Mouse (Mus musculus): ENCODE measurements around the gene Myh3. TPM values are rescaled to one million over a fixed set of nuclear protein-coding genes. Genes with fewer than 3 reads are reported as not detected.
A peak's percentile ranks its signal among the peaks of the same experiment; 100 is the strongest.

Gene Myh3
- polyA plus RNA-seq, 1 experiment = 0.09 TPM

- Histone ChIP-seq H3K27me3 (ENCODE audit: control insufficient read depth, insufficient read depth, low read length) (no peaks in the 10 kb centered on the region; the same call in 1 of the 2 replicates), H3K27ac (ENCODE audit: control insufficient read depth, insufficient read depth, low read depth, low read length) (no peak overlapping the region), H3K4me1 (ENCODE audit: control insufficient read depth, insufficient read depth, low read length) (peaks cover 6% of the 10 kb centered on the region), H3K4me3 (ENCODE audit: control insufficient read depth, low read depth, low read length) (no peak overlapping the region), H3K36me3 (ENCODE audit: control insufficient read depth, insufficient read depth, low read length) (no peaks in the 10 kb centered on the region)
- TF ChIP-seq CTCF (IDR thresholded peaks at IDR 0.05; ENCODE audit: control insufficient read depth, insufficient read depth, insufficient replicate concordance, low read depth, low read length) = no peak
These were observed 1.3 kb upstream of the Myh3 start for GRCm38 (mm10) chr11:67076781-67077180.

GRCm38 (mm10) chr11:67077435-67077834 lies 665 bp upstream of the Myh3 start:
- Histone ChIP-seq H3K4me1 (ENCODE audit: control insufficient read depth, insufficient read depth, low read length) (peaks cover 6% of the 10 kb centered on the region), H3K27me3 (ENCODE audit: control insufficient read depth, insufficient read depth, low read length) (no peaks in the 10 kb centered on the region; the same call in 1 of the 2 replicates), H3K27ac (ENCODE audit: control insufficient read depth, insufficient read depth, low read depth, low read length) (no peak overlapping the region), H3K36me3 (ENCODE audit: control insufficient read depth, insufficient read depth, low read length) (no peaks in the 10 kb centered on the region), H3K4me3 (ENCODE audit: control insufficient read depth, low read depth, low read length) (no peak overlapping the region)
- TF ChIP-seq POLR2A (IDR thresholded peaks at IDR 0.05; ENCODE audit: control insufficient read depth, low read depth, low read length) (no peak), CTCF (IDR thresholded peaks at IDR 0.05; ENCODE audit: control insufficient read depth, insufficient read depth, insufficient replicate concordance, low read depth, low read length) (no peak)

- Histone ChIP-seq H3K27me3 (ENCODE audit: control insufficient read depth, insufficient read depth, low read length) (no peaks in the 10 kb centered on the region; the same call in 1 of the 2 replicates), H3K4me3 (ENCODE audit: control insufficient read depth, low read depth, low read length) (no peak overlapping the region), H3K27ac (ENCODE audit: control insufficient read depth, insufficient read depth, low read depth, low read length) (no peak overlapping the region), H3K36me3 (ENCODE audit: control insufficient read depth, insufficient read depth, low read length) (no peaks in the 10 kb centered on the region), H3K4me1 (ENCODE audit: control insufficient read depth, insufficient read depth, low read length) (peaks cover 6% of the 10 kb centered on the region)
- no peak for TF ChIP-seq CTCF (IDR thresholded peaks at IDR 0.05; ENCODE audit: control insufficient read depth, insufficient read depth, insufficient replicate concordance, low read depth, low read length)
- no peak for TF ChIP-seq POLR2A (IDR thresholded peaks at IDR 0.05; ENCODE audit: control insufficient read depth, low read depth, low read length)
These were observed 788 bp downstream of the Myh3 start for GRCm38 (mm10) chr11:67078888-67079287.

- no peak overlapping the region for H3K27ac ChIP-seq (ENCODE audit: control insufficient read depth, insufficient read depth, low read depth, low read length)
- H3K27me3 ChIP-seq (ENCODE audit: control insufficient read depth, insufficient read depth, low read length) = no peaks in the 10 kb centered on the region; the same call in 1 of the 2 replicates
- no peak overlapping the region for H3K4me3 ChIP-seq (ENCODE audit: control insufficient read depth, low read depth, low read length)
- H3K4me1 ChIP-seq (ENCODE audit: control insufficient read depth, insufficient read depth, low read length) = peaks cover 6% of the 10 kb centered on the region
- TF ChIP-seq CTCF (IDR thresholded peaks at IDR 0.05; ENCODE audit: control insufficient read depth, insufficient read depth, insufficient replicate concordance, low read depth, low read length) (no peak), POLR2A (IDR thresholded peaks at IDR 0.05; ENCODE audit: control insufficient read depth, low read depth, low read length) (no peak)
- H3K36me3 ChIP-seq (ENCODE audit: control insufficient read depth, insufficient read depth, low read length) = no peaks in the 10 kb centered on the region
These were observed 1.6 kb downstream of the Myh3 start for GRCm38 (mm10) chr11:67079740-67080139.

- no peaks in the 10 kb centered on the region; the same call in 1 of the 2 replicates for H3K27me3 ChIP-seq (ENCODE audit: control insufficient read depth, insufficient read depth, low read length)
- TF ChIP-seq CTCF (IDR thresholded peaks at IDR 0.05; ENCODE audit: control insufficient read depth, insufficient read depth, insufficient replicate concordance, low read depth, low read length) (peak; percentile 22; the same call in 1 of the 2 replicates), POLR2A (IDR thresholded peaks at IDR 0.05; ENCODE audit: control insufficient read depth, low read depth, low read length) (no peak)
- no peak overlapping the region for H3K27ac ChIP-seq (ENCODE audit: control insufficient read depth, insufficient read depth, low read depth, low read length)
- no peaks in the 10 kb centered on the region for H3K36me3 ChIP-seq (ENCODE audit: control insufficient read depth, insufficient read depth, low read length)
- H3K4me1 ChIP-seq (ENCODE audit: control insufficient read depth, insufficient read depth, low read length) = peaks cover 6% of the 10 kb centered on the region
- no peak overlapping the region for H3K4me3 ChIP-seq (ENCODE audit: control insufficient read depth, low read depth, low read length)
These were observed 2.1 kb downstream of the Myh3 start for GRCm38 (mm10) chr11:67080168-67080567.

GRCm38 (mm10) chr11:67081125-67081649 lies 3.1 kb downstream of the Myh3 start:
- TF ChIP-seq CTCF (IDR thresholded peaks at IDR 0.05; ENCODE audit: control insufficient read depth, insufficient read depth, insufficient replicate concordance, low read depth, low read length) (no peak), POLR2A (IDR thresholded peaks at IDR 0.05; ENCODE audit: control insufficient read depth, low read depth, low read length) (no peak)
- Histone ChIP-seq H3K4me3 (ENCODE audit: control insufficient read depth, low read depth, low read length) (peak overlapping the region; percentile 45), H3K27ac (ENCODE audit: control insufficient read depth, insufficient read depth, low read depth, low read length) (no peak overlapping the region)

GRCm38 (mm10) chr11:67082188-67082587 lies 4.1 kb downstream of the Myh3 start:
- TF ChIP-seq POLR2A (IDR thresholded peaks at IDR 0.05; ENCODE audit: control insufficient read depth, low read depth, low read length) = no peak
- TF ChIP-seq CTCF (IDR thresholded peaks at IDR 0.05; ENCODE audit: control insufficient read depth, insufficient read depth, insufficient replicate concordance, low read depth, low read length) = no peak

More at GRCm38 (mm10) chr11:67081125-67081649, 3.1 kb downstream of the Myh3 start:
- H3K27me3 ChIP-seq (ENCODE audit: control insufficient read depth, insufficient read depth, low read length) = no peaks in the 10 kb centered on the region; the same call in 1 of the 2 replicates
- no peaks in the 10 kb centered on the region for H3K36me3 ChIP-seq (ENCODE audit: control insufficient read depth, insufficient read depth, low read length)
- peaks cover 6% of the 10 kb centered on the region for H3K4me1 ChIP-seq (ENCODE audit: control insufficient read depth, insufficient read depth, low read length)

More at GRCm38 (mm10) chr11:67082188-67082587, 4.1 kb downstream of the Myh3 start:
- Histone ChIP-seq H3K4me1 (ENCODE audit: control insufficient read depth, insufficient read depth, low read length) (peaks cover 6% of the 10 kb centered on the region), H3K4me3 (ENCODE audit: control insufficient read depth, low read depth, low read length) (no peak overlapping the region), H3K27me3 (ENCODE audit: control insufficient read depth, insufficient read depth, low read length) (no peaks in the 10 kb centered on the region; the same call in 1 of the 2 replicates), H3K36me3 (ENCODE audit: control insufficient read depth, insufficient read depth, low read length) (no peaks in the 10 kb centered on the region), H3K27ac (ENCODE audit: control insufficient read depth, insufficient read depth, low read depth, low read length) (no peak overlapping the region)

All from testis, adult 2 months (tissue).